Mouse (Mus musculus) ES-E14 (cell line): Measurements from ENCODE around the gene Tenm2. TPM values are rescaled to one million over a fixed set of nuclear protein-coding genes. Genes with fewer than 3 reads are reported as not detected.

ENCODE experiments used
- DNase-seq: peaks from one replicate; pipeline ENCODE4 v3.0.0-alpha.2; 2013; ENCODE audit warnings: low read depth, low spot score
- H3K27ac ChIP-seq: 2 replicates; pipeline ENCODE4 v1.5.1; 2012; ENCODE audit warnings: low read depth, mild to moderate bottlenecking, low read length, moderate library complexity, mixed read lengths; ENCODE audit not compliant: poor library complexity, insufficient read depth, severe bottlenecking
- H3K36me3 ChIP-seq: 2 replicates; pipeline ENCODE4 v1.6.1; 2012; ENCODE audit warnings: mild to moderate bottlenecking, low read length, moderate library complexity, mixed read lengths; ENCODE audit not compliant: control insufficient read depth, poor library complexity, insufficient read depth, severe bottlenecking
- H3K4me1 ChIP-seq, 2 experiments: fragments of 150-350 bp in 1 of 2; sonication (generic) in 1 of 2; 2 replicates each; pipeline ENCODE4 v1.6.1; 2012; ENCODE audit warnings: low read length in 2 of 2, mild to moderate bottlenecking in 1 of 2, mixed read lengths in 1 of 2; ENCODE audit not compliant: control insufficient read depth in 2 of 2, insufficient read depth in 2 of 2, poor library complexity in 1 of 2
- H3K4me3 ChIP-seq, 2 experiments: fragments of 150-350 bp in 1 of 2; sonication (generic) in 1 of 2; 2 replicates each; pipeline ENCODE4 v1.5.1; 2012; ENCODE audit warnings: low read length in 2 of 2, low read depth in 1 of 2, mild to moderate bottlenecking in 1 of 2, mixed read lengths in 1 of 2; ENCODE audit not compliant: insufficient read depth in 1 of 2, poor library complexity in 1 of 2, severe bottlenecking in 1 of 2
- H3K9ac ChIP-seq: 2 replicates; pipeline ENCODE4 v1.6.1; 2012; ENCODE audit warnings: low read depth, mild to moderate bottlenecking, low read length, mixed read lengths; ENCODE audit not compliant: poor library complexity, insufficient read depth, severe bottlenecking
- H3K9me3 ChIP-seq: fragments of 150-350 bp; sonication (generic); 2 replicates; pipeline ENCODE4 v1.6.1; 2012; ENCODE audit warnings: low read depth, mild to moderate bottlenecking, low read length; ENCODE audit not compliant: control insufficient read depth, insufficient read depth
- CHD2 ChIP-seq: IDR thresholded peaks from 2 replicates; pipeline ENCODE4 v1.6.1; 2014; ENCODE audit warnings: mild to moderate bottlenecking, low read depth, low read length, inconsistent platforms
- HCFC1 ChIP-seq: IDR thresholded peaks from 2 replicates; pipeline ENCODE4 v1.6.1; 2012; ENCODE audit warnings: low read length, inconsistent platforms, borderline replicate concordance; ENCODE audit not compliant: insufficient read depth
- MAFK ChIP-seq: IDR thresholded peaks from 2 replicates; pipeline ENCODE4 v1.6.1; 2014; ENCODE audit warnings: mild to moderate bottlenecking, low read depth, low read length, inconsistent platforms; ENCODE audit not compliant: insufficient read depth
- ZC3H11A ChIP-seq: IDR thresholded peaks from 2 replicates; pipeline ENCODE4 v1.6.1; 2012; ENCODE audit warnings: low read depth, mild to moderate bottlenecking, inconsistent platforms, low read length, borderline replicate concordance
- ZNF384 ChIP-seq: IDR thresholded peaks from 2 replicates; pipeline ENCODE4 v1.6.1; 2012; ENCODE audit warnings: low read depth, low read length, inconsistent platforms
- in situ Hi-C, 2 experiments: fragments of 600-800 bp; cut with MboI; formaldehyde crosslinking; loops; one replicate each; pipeline ENCODE4 v1.15.1; 2025; ENCODE audit warnings: low sequenced_read_pairs in 2 of 2, inconsistent platforms in 1 of 2; ENCODE audit not compliant: unreplicated experiment in 2 of 2
- total RNA-seq: library from RNA; depleted of rRNA; stranded (reverse); fragments of 300-350 nt; gene quantifications from 2 replicates; pipeline ENCODE4 v1.2.3, GENCODE M21; 2012

Tenm2 gene
- total RNA-seq, 1 experiment, result 0.04 TPM

DNA sequence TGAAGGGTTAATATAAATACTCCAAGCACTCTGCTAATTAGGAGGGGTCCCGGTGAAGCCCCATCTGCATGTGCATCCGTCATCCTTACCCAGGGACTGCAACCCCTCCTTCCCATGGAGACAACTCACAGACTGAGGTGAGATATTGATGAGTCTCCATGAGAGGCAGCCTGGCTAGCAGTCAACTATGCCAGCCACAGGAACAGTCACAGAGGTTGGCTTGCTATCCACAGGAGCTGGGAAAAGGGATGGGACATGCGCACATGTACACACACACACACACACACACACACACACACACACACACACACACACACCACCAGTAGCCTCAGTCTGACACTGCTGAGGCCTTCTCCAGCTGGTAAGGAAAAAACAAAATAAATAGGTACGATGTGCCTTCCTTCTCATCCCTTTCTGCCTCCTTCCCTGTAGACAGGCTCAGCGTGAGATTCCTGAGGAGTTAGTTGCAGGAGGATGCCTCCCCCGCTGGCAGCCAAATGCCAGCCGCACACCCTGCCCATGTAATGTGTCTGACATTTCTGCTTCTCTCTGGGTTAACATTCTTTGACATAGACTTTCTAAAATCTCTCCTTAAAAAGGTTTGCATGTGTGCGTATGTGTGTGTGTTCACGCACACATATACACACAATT is 740.7 kb downstream of the Tenm2 start:
- in situ Hi-C loops, result no loop called here

DNA sequence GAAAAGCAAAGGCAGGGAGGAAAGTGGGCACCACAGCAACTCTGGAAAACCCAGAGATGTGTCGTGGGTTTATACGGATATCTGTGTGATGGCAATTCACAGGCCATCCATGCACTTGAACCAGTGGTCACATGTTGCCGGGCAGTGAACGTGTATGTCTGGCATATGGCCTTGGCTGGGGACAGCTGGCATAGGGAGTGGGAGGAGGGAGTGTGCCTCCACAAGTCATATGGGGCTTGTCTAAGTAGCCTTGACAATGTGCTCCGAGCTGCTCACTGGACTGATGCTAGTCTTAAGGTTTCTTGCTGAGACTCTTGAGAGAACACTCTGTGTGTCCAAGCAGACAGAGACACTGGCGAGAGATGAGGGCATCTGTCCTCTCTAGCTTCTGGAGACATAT is 743.5 kb downstream of the Tenm2 start:
- no peak for DNase-seq
- H3K9ac ChIP-seq, result no peak overlapping the region
- H3K27ac ChIP-seq, result no peak overlapping the region
- in situ Hi-C loops, result no loop called here
- H3K36me3 ChIP-seq, result no peaks in the 10 kb centered on the region
- no peak overlapping the region for H3K4me3 ChIP-seq
- no peaks in the 10 kb centered on the region for H3K9me3 ChIP-seq
- no peaks in the 10 kb centered on the region for H3K4me1 ChIP-seq
- TF ChIP-seq HCFC1 (no peak), CHD2 (no peak), MAFK (no peak), ZNF384 (no peak), ZC3H11A (no peak)

More for the DNA sequence above, 740.7 kb downstream of the Tenm2 start:
- Histone ChIP-seq H3K27ac (no peak overlapping the region), H3K4me3 (no peak overlapping the region), H3K9me3 (no peaks in the 10 kb centered on the region), H3K36me3 (no peaks in the 10 kb centered on the region), H3K9ac (no peak overlapping the region), H3K4me1 (no peaks in the 10 kb centered on the region)
- DNase-seq, result no peak
- TF ChIP-seq CHD2, result no peak
- no peak for TF ChIP-seq MAFK
- TF ChIP-seq ZC3H11A, result no peak
- no peak for TF ChIP-seq ZNF384
- TF ChIP-seq HCFC1, result no peak

DNA sequence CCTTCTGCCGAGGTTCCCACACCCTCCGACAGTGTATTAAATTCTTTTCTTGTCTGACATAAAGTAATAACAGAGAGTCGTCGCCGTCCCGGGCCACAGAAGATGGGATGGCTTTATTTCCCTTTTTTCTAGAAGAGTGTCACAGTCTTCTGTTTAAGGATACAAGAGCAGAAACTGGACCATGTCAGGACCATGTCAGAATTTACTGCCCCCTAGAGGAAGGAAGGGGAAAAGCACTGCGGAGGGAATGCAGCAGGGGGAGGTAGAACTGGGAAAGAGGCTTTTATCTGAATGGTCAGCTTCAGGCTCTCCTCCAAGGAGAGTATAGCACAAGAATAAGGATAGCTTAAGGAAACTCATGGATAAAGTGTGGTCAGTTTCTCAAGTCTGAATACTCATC is 745.7 kb downstream of the Tenm2 start:
- Histone ChIP-seq H3K27ac (no peak overlapping the region), H3K9me3 (no peaks in the 10 kb centered on the region), H3K36me3 (no peaks in the 10 kb centered on the region), H3K4me3 (no peak overlapping the region), H3K4me1 (no peaks in the 10 kb centered on the region), H3K9ac (no peak overlapping the region)
- DNase-seq, result peak; percentile 40
- in situ Hi-C loops, result no loop called here
- no peak for TF ChIP-seq CHD2
- TF ChIP-seq MAFK, result no peak
- TF ChIP-seq ZNF384, result no peak
- TF ChIP-seq HCFC1, result no peak
- TF ChIP-seq ZC3H11A, result no peak

DNA sequence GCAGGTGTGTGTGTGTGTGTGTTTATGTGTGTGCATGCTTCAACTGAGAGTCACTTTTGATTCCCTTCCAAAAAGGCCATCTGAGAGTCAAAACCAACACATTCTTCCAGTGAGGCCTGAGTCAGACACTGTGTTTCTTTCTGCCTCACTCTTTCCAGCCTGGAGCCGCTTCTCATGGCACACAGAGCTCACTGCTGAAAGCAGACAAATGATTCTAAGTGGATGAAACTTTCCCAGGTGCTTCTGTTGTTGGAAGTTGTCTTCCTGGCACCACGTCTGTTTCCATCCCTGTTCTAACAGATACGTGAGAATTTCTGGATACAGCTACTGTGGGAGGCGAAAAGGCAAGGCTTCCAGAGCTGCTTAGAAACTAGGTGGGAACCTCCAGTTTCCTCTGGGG is 747.1 kb downstream of the Tenm2 start:
- no peak for DNase-seq
- Histone ChIP-seq H3K4me1 (no peaks in the 10 kb centered on the region), H3K36me3 (no peaks in the 10 kb centered on the region), H3K27ac (no peak overlapping the region), H3K9me3 (no peaks in the 10 kb centered on the region), H3K9ac (no peak overlapping the region), H3K4me3 (no peak overlapping the region)
- in situ Hi-C loops, result no loop called here
- TF ChIP-seq MAFK (no peak), CHD2 (no peak), HCFC1 (no peak), ZC3H11A (no peak), ZNF384 (no peak)

DNA sequence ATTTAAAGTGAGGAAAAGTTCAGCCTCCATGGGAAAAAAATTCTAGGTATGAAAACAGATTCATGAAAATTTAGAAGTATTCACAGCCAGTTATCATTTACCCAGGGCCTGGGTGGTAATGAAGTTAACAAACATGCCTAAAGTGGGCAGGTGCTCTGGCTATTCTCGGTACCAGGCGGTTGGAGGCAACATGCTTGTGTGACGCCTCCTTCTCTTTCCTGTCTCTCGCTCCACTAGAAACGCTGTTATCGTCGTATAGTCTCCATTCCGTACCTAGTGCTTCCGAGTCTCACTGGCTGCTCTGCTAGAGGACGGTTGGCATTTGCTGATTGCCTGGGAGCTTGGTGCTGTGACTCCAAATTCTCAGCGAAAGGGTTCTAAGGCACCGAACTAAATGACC is 749.7 kb downstream of the Tenm2 start:
- Histone ChIP-seq H3K9me3 (no peaks in the 10 kb centered on the region), H3K9ac (no peak overlapping the region)
- in situ Hi-C loops, result no loop called here

More for the DNA sequence above, 749.7 kb downstream of the Tenm2 start:
- H3K4me1 ChIP-seq, result no peaks in the 10 kb centered on the region
- DNase-seq, result no peak
- H3K27ac ChIP-seq, result no peak overlapping the region
- no peaks in the 10 kb centered on the region for H3K36me3 ChIP-seq
- H3K4me3 ChIP-seq, result no peak overlapping the region
- no peak for TF ChIP-seq ZNF384
- TF ChIP-seq HCFC1, result no peak
- no peak for TF ChIP-seq CHD2
- TF ChIP-seq MAFK, result no peak
- TF ChIP-seq ZC3H11A, result no peak
